Mouse (Mus musculus) erythroblast, embryonic 14.5 days (primary cell): Measurements from ENCODE around the gene Copg2.

Experiments used
- GATA1 ChIP-seq: IDR thresholded peaks from 2 replicates; pipeline ENCODE4 v1.6.1; 2012; ENCODE audit warnings: low read length, inconsistent platforms, mixed read lengths
- TAL1 ChIP-seq: IDR thresholded peaks from 3 replicates; pipeline ENCODE4 v1.6.1; 2012; ENCODE audit warnings: low read length, inconsistent platforms, mixed read lengths

DNA sequence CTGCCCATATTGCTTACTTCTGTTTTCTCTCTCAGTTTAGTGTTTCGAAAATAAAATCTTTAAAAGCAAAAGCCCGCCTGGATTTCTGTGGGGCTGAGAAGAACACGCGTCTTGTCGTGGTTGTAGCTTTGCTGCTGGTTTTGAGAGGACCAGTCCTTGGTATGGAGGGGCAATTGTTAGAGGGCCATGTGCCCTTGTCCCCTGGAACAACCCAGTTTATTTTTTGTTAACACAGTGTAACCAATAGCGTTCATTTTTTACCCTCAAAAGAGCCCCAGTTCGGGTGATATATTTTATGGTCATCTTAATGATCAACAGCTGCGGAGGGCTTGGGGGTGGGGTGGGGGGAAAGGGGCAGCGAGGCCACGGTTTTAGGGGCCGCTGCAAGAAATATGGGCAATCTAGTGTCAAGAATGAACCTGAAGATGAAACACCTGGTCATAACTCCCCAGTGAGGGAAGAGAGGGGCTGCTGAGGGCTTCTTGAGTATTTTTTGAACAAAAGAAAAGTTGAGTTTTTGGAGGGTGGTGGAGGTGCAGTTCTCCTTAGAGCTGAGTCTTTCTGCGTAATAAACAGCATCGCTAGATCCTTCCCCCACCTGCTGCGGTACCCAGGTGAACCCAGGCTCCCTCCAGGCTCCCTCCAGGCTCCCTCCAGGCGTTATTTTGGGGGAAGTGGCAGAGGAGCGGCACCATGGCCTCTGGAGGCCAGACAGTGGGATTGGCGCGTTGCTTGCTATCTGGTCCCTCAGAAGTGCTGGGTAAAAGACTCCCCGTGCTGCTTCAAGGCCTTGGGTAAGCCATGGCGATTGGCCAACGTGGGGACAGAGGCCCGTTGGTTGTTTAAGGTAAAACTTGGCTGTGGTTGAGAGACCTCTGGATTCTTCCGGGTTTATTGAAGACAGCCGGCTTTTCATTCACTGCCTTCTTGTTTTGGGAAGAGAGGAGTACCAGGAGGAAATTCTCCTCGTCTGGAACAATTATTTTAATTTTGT is 185.9 kb downstream of the Copg2 start:
- TF ChIP-seq GATA1 (no peak), TAL1 (no peak)
